8 mouse cellular contexts compared by ENCODE assay signal in genomic region chr10:75921026-75921725, GRCm38 (mm10). TPM values are rescaled to one million over a fixed set of nuclear protein-coding genes. Genes with fewer than 3 reads are reported as not detected.
DNase-seq lines count a peak whose midpoint lies in the region; ATAC-seq lines count a peak whose summit lies in the region.

Gene Smarcb1 (minus strand): TSS chr10:75921617.

- peak within 1 kb of the TSS; percentile 78 for H3K4me2 ChIP-seq in hindbrain, embryonic 12.5 days (replicated peaks)

- WGBS in hindbrain, embryonic 12.5 days: 0% methylated on average over 75 of the region's 76 CpGs

- no peaks in the 10 kb centered on the region for H3K9me3 ChIP-seq in hindbrain, embryonic 12.5 days (replicated peaks)

- H3K36me3 ChIP-seq in hindbrain, embryonic 12.5 days: peaks cover 19% of the 10 kb centered on the region

- DNase-seq in Muller cell, postnatal 12 days (ENCODE audit: inconsistent ontology term): peak; percentile 93
- peak; percentile 97 to 98 for DNase-seq in cerebellum, postnatal 10 days
- DNase-seq in frontal cortex, postnatal 10 days (ENCODE audit: low spot score in 2 of 2): peak; percentile 90 to 94
- DNase-seq in layer of hippocampus, postnatal 25 days (ENCODE audit: extremely low spot score in 1 of 2, low spot score in 1 of 2): peak; percentile 91
- DNase-seq in lung, postnatal 25 days (ENCODE audit: low spot score): peak; percentile 95
- DNase-seq in retina, embryonic 14.5 days (ENCODE audit: low spot score): peak; percentile 96
- peak; percentile 97 for DNase-seq in thymus, postnatal 4 days

- H3K4me3 ChIP-seq in hindbrain, embryonic 12.5 days: peak within 1 kb of the TSS; percentile 73

- peak; percentile 90 for ATAC-seq in hindbrain, embryonic 12.5 days (ENCODE audit: low FRiP score)

- peaks cover 41% of the 10 kb centered on the region for H3K4me1 ChIP-seq in hindbrain, embryonic 12.5 days

- H3K27ac ChIP-seq in hindbrain, embryonic 12.5 days: peak within 1 kb of the TSS; percentile 98

- no peaks in the 10 kb centered on the region for H3K27me3 ChIP-seq in hindbrain, embryonic 12.5 days

- peak within 1 kb of the TSS; percentile 90 for H3K9ac ChIP-seq in hindbrain, embryonic 12.5 days

RNA-seq across cellular contexts. Expression of gene Smarcb1, which starts in this region (rescaled TPM):
- polyA plus RNA-seq in hindbrain, embryonic 12.5 days (2016; fragmentation: Nextera tagmentation; extraction: Ambion mirVana): 296 and 298 TPM in 2 replicates
- total RNA-seq in layer of hippocampus, postnatal 25 days (2021): 10 to 100 TPM; 86.4 to 88.8 TPM

Comparison
In these comparisons a context has a peak if more than half of its experiments do, and no peak if none do; other contexts are left out.
1. Peak in every context shown above with its lines: DNase-seq, ATAC-seq, H3K4me3 ChIP-seq and H3K27ac ChIP-seq.